Mouse (Mus musculus) myocyte (in vitro differentiated cells): Measurements from ENCODE around the gene Lep.

ENCODE experiments used
- CEBPB ChIP-seq: IDR thresholded peaks from 2 replicates; pipeline ENCODE4 v1.6.1; 2011; ENCODE audit warnings: mild to moderate bottlenecking, moderate library complexity; ENCODE audit not compliant: poor library complexity, insufficient read depth, severe bottlenecking
- E2F4 ChIP-seq: IDR thresholded peaks from one replicate; pipeline ENCODE4 v1.6.1; 2011; ENCODE audit warnings: mild to moderate bottlenecking, control low read depth, moderate library complexity; ENCODE audit not compliant: insufficient read depth
- MAX ChIP-seq: IDR thresholded peaks from one replicate; pipeline ENCODE4 v1.6.1; 2011; ENCODE audit warnings: low read depth, mild to moderate bottlenecking, control low read depth
- MYOD1 ChIP-seq, 3 experiments: IDR thresholded peaks; one replicate each; pipeline ENCODE4 v1.6.1; 2011; ENCODE audit warnings: control low read depth in 2 of 3, low read depth in 2 of 3, mild to moderate bottlenecking in 2 of 3, moderate library complexity in 1 of 3; ENCODE audit not compliant: insufficient read length in 2 of 3, control insufficient read depth in 1 of 3
- MYOG ChIP-seq, 3 experiments: IDR thresholded peaks; one replicate each; pipeline ENCODE4 v1.6.1; 2011; ENCODE audit warnings: control low read depth in 2 of 3, low read depth in 2 of 3, mild to moderate bottlenecking in 2 of 3; ENCODE audit not compliant: insufficient read length in 2 of 3, control insufficient read depth in 1 of 3, insufficient read depth in 1 of 3
- POLR2A ChIP-seq: IDR thresholded peaks from one replicate; pipeline ENCODE4 v1.6.1; 2011; ENCODE audit warnings: low read depth, mild to moderate bottlenecking, control low read depth, moderate library complexity; ENCODE audit not compliant: insufficient read length
- POLR2AphosphoS2 ChIP-seq: IDR thresholded peaks from one replicate; pipeline ENCODE4 v1.6.1; 2011; ENCODE audit warnings: low read depth, control low read depth; ENCODE audit not compliant: insufficient read length
- REST ChIP-seq: IDR thresholded peaks from one replicate; pipeline ENCODE4 v1.6.1; 2011; ENCODE audit warnings: mild to moderate bottlenecking, control low read depth, moderate library complexity; ENCODE audit not compliant: insufficient read depth, insufficient read length
- SRF ChIP-seq: IDR thresholded peaks from one replicate; pipeline ENCODE4 v1.6.1; 2011; ENCODE audit warnings: low read depth; ENCODE audit not compliant: control insufficient read depth, insufficient read length
- TCF12 ChIP-seq: IDR thresholded peaks from one replicate; pipeline ENCODE4 v1.6.1; 2011; ENCODE audit warnings: mild to moderate bottlenecking, control low read depth; ENCODE audit not compliant: poor library complexity, insufficient read depth, severe bottlenecking
- TCF3 ChIP-seq: IDR thresholded peaks from one replicate; pipeline ENCODE4 v1.6.1; 2011; ENCODE audit warnings: low read depth, control low read depth; ENCODE audit not compliant: insufficient read length
- USF1 ChIP-seq: IDR thresholded peaks from one replicate; pipeline ENCODE4 v1.6.1; 2011; ENCODE audit warnings: low read depth, mild to moderate bottlenecking, control low read depth, moderate library complexity

- TF ChIP-seq SRF (no peak), POLR2A (no peak), POLR2AphosphoS2 (no peak), CEBPB (no peak), E2F4 (no peak), REST (no peak), TCF3 (no peak), TCF12 (no peak), MYOD1 (IDR thresholded peaks at IDR 0.05; ENCODE audit: control insufficient read depth in 1 of 3, insufficient read length in 2 of 3, low read depth in 2 of 3) (no peak), MAX (no peak), USF1 (no peak), MYOG (IDR thresholded peaks at IDR 0.05; ENCODE audit: control insufficient read depth in 1 of 3, insufficient read depth in 1 of 3, insufficient read length in 2 of 3, low read depth in 2 of 3) (no peak)
Observed at GRCm38 (mm10) chr6:29023206-29023967, 36.6 kb upstream of the Lep start.
